Mouse (Mus musculus) cortical plate, adult 2 months (tissue): ENCODE results near the gene Pcyox1. TPM values are rescaled to one million over a fixed set of nuclear protein-coding genes. Genes with fewer than 3 reads are reported as not detected.

Experiments used
- H3K27ac ChIP-seq: fragments of 200-500 bp; 2 replicates; pipeline ENCODE4 v1.5.1; 2012; ENCODE audit warnings: low read length, control low read depth, inconsistent platforms; ENCODE audit not compliant: insufficient read depth
- H3K4me1 ChIP-seq: fragments of 200-500 bp; 2 replicates; pipeline ENCODE4 v1.6.1; 2011; ENCODE audit warnings: low read length; ENCODE audit not compliant: control insufficient read depth, insufficient read depth
- H3K4me3 ChIP-seq: fragments of 200-500 bp; 2 replicates; pipeline ENCODE4 v1.5.1; 2011; ENCODE audit warnings: mild to moderate bottlenecking, low read length, control low read depth; ENCODE audit not compliant: insufficient read depth
- CTCF ChIP-seq: fragments of 200-500 bp; IDR thresholded peaks from 2 replicates; pipeline ENCODE4 v1.5.1; 2011; ENCODE audit warnings: mild to moderate bottlenecking, control low read depth, low read length; ENCODE audit not compliant: insufficient read depth; ENCODE audit errors: extremely low read depth
- POLR2A ChIP-seq: fragments of 200-500 bp; IDR thresholded peaks from 2 replicates; pipeline ENCODE4 v1.6.1; 2011; ENCODE audit warnings: mild to moderate bottlenecking, low read length, control low read depth; ENCODE audit not compliant: insufficient read depth; ENCODE audit errors: extremely low read depth
- polyA plus RNA-seq: library from polyadenylated mRNA; depleted of rRNA; stranded (reverse); fragments of >200 nt; gene quantifications from 2 replicates; pipeline ENCODE4 v1.2.3, GENCODE M21; 2012

Gene Pcyox1
- polyA plus RNA-seq, 1 experiment = 64.9 TPM

DNA sequence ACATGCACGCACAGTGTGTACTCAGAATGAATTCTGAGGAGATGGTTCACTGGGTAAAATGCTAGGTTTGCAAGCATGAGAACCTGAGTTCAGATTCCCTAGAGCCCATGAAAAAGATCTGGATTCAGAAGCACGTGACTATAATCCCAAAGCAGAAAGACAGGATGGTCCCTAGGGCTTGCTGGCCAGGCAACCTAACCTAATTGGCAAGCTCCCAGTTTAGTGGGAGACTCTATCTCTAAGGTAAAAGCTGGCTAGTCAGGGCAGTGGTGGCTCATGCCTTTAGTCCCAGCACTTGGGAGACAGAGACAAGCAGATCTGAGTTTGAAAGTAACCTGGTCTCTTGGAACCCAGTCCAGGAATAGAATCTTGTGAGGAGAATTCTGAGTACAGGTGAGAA lies 2.0 kb upstream of the Pcyox1 start:
- no peak for TF ChIP-seq POLR2A
- Histone ChIP-seq H3K4me3 (no peak overlapping the region), H3K4me1 (peaks cover 4% of the 10 kb centered on the region; the same call in 1 of the 2 replicates), H3K27ac (no peak overlapping the region)

DNA sequence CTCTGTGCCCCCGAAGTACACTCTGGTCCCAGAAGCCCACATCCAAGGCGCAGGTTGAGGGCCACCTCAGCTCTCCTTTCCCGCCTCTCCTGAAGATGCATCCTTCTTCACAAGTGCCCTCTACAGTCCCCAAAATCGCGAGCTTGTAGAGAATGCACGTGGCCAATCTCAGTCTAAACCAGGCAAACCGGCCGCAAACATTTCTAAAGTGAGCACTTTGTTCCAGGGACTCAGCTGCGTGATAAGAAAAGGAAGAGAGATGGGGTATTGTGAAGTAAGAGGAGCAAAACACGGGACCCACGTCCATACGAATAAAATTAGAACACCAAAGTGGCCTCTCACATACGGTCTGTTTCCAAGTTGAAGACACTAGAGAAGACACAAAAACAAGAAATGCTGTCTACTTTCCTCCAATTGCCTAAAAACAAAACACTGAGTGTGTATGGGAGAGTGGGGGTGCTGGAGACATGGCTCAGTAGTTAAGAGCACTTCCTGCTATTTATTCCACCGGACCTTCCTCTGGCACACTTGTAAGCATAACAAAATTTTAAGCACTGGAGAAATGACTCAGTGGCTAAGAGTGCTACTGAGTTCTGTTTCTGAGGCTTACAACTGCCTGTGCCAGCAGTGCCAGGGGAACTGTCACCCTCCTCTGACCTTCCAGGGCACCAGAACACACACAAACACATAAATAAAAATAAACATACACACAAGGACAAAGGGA lies 465 bp upstream of the Pcyox1 start:
- H3K4me1 ChIP-seq = peaks cover 4% of the 10 kb centered on the region; the same call in 1 of the 2 replicates
- H3K4me3 ChIP-seq = peak overlapping the region; percentile 61
- no peak overlapping the region for H3K27ac ChIP-seq
- no peak for TF ChIP-seq POLR2A
- TF ChIP-seq CTCF = no peak

DNA sequence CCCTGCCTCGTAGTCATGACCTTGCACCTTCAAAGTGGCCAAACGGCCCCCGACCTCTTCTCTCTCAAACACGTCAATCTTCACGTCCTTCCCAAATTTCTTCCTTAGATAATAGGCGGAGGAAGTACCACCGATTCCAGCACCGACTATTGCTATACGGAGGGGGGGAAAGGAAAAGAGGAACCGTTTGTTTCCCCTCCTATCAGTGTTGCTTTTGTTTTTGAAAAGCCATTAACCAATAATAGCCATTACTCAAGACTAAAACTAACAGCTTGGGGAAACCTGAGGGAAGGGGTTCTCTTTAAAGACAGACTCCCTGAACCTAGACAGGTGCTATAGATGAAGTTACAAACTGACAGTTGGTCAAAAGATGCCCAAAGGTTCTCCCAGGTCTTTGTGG lies 985 bp downstream of the Pcyox1 start:
- Histone ChIP-seq H3K4me1 (peaks cover 4% of the 10 kb centered on the region; the same call in 1 of the 2 replicates), H3K4me3 (peak overlapping the region; percentile 61), H3K27ac (no peak overlapping the region)
- TF ChIP-seq CTCF (no peak), POLR2A (no peak)

DNA sequence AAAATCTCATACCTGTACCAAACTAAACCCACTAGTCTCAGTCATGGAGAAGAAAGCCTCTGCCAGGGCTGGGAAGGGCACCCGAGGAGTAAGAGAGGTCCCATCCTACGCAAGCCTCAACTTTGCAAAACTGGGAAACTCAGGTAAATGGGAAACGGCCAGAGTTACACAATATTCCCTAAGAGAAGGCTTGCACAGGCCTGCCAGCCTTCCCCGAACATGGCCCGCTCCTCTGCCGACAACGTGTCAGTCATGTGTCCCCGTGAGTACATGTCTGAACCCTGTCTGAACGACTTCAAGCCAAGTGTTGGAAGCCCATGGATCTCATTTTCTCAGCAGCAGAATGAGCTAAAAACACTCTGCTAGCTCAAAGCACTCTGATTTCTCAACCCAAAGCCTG lies 1.9 kb downstream of the Pcyox1 start:
- TF ChIP-seq POLR2A (no peak), CTCF (no peak)
- peaks cover 4% of the 10 kb centered on the region; the same call in 1 of the 2 replicates for H3K4me1 ChIP-seq
- no peak overlapping the region for H3K27ac ChIP-seq
- H3K4me3 ChIP-seq = no peak overlapping the region; the same call in 1 of the 2 replicates

DNA sequence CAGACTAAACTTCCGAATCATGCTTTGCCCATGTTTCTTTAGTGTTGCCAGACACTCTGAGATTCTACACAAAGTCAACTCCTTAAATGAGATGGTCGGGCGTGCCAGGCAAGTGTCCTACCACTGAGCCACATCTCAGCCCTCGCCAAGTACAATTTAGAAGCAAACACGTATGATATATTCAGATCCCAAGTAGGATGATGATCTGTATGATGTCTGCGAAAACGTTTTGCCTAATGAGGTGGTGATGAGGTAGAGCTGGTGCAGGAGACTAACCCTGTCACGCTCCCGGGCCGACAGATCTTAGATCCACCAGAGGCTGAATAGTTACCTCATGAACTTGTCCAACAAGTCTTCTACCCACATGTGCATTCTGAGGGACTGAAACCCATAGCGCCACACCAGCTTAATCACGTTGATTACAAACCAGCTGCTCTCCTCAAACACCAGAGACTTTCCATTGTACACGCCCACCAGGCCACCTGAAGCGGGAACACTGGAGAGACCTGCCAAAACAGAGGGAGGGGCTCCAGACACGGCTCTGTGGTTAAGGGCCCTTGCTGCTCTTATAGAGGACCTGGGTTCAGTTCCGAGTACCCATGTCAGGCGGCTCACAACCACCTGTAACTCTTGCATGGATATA lies 2.8 kb downstream of the Pcyox1 start:
- TF ChIP-seq CTCF (no peak), POLR2A (no peak)
- Histone ChIP-seq H3K4me1 (peaks cover 4% of the 10 kb centered on the region; the same call in 1 of the 2 replicates), H3K4me3 (no peak overlapping the region), H3K27ac (no peak overlapping the region)

DNA sequence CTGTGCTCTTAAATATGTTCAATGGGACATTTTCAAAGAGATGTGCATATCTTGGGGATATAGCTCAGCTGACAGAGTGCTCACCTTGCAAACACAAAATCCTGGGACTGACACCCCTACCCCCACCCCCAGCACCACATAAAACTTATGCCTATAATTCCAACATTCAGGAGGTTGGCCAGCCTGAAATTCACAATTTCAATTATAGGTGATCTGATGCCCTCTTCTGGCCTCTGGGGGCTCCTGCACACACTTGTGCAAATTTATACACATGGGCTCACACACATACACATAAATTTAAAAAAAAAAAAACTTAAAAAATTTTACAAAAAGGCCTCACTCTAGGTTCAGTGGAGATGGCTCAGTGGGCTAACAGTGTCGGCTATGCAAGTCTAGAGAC lies 3.8 kb downstream of the Pcyox1 start:
- Histone ChIP-seq H3K27ac (no peak overlapping the region), H3K4me1 (peaks cover 4% of the 10 kb centered on the region; the same call in 1 of the 2 replicates), H3K4me3 (no peak overlapping the region)
- TF ChIP-seq POLR2A = no peak
- TF ChIP-seq CTCF = no peak

DNA sequence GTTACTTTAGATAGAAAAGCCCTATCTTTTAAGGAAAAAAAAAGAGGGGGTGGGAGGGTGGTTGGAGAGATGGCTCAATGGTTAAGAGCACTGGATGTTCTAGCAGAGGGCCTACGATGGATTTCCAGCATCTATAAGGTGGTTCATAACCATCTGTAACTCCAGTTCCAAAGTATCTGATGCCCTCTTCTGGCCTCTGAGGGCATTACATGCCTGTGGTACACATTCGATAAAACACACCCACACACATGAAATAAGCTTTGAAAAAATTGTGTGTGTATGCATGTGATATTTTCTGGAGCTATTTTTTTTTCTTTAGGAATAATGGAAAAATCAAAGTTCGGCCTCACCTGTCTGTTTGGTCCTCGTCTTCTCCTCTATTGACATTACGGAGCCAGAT lies 5.6 kb downstream of the Pcyox1 start:
- H3K27ac ChIP-seq = no peak overlapping the region
- peaks cover 4% of the 10 kb centered on the region; the same call in 1 of the 2 replicates for H3K4me1 ChIP-seq
- H3K4me3 ChIP-seq = no peak overlapping the region
- TF ChIP-seq POLR2A (no peak), CTCF (no peak)

DNA sequence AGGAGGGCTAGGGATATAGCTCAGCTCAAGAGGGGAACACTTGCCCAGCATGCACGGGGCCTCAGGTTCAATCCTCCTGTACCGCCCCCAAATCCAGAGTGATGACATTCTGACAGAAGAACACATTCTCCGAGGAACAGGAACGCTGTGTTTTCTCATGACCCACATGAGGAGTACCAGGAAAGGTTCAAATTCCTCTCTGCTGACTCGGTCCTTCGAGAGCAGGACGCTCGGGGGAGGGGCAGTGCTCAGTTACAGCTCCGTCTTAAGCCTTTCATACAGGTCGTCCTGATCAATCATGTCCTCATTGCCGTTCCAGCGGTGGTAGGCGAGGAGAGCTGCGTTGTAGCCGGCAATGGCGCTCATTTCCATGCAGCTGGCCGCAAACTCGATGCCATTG lies 8.5 kb downstream of the Pcyox1 start:
- Histone ChIP-seq H3K4me1 (no peaks in the 10 kb centered on the region), H3K27ac (no peak overlapping the region), H3K4me3 (no peak overlapping the region)
- no peak for TF ChIP-seq CTCF

DNA sequence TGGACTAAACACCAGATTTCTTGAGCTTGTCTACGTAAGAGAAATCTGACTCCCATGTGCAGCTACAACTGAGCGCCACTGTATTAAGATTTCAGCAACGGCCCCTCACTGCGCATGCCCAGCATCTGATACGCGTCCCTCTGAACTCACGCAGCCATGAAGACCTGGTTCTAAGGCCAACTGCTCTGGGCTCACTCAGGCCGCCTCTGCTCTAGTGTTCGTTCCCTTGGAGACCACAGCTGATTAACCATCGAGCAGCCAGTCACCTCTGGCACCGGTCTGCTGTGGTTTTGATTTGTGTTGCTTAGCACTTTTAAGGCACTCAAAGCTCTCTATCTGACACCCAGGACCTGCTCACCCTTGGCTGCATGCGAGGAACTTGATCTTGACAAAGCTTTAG lies 9.6 kb downstream of the Pcyox1 start:
- no peaks in the 10 kb centered on the region for H3K4me1 ChIP-seq
- no peak for TF ChIP-seq POLR2A
- no peak for TF ChIP-seq CTCF
- H3K27ac ChIP-seq = no peak overlapping the region
- H3K4me3 ChIP-seq = no peak overlapping the region
